Mouse (Mus musculus): ENCODE data around the gene Pim1. TPM values are rescaled to one million over a fixed set of nuclear protein-coding genes. Genes with fewer than 3 reads are reported as not detected.
A peak's percentile ranks its signal among the peaks of the same experiment; 100 is the strongest.

The Pim1 gene
- polyA plus RNA-seq, 1 experiment from 2014 or later, result 21.4 TPM

DNA sequence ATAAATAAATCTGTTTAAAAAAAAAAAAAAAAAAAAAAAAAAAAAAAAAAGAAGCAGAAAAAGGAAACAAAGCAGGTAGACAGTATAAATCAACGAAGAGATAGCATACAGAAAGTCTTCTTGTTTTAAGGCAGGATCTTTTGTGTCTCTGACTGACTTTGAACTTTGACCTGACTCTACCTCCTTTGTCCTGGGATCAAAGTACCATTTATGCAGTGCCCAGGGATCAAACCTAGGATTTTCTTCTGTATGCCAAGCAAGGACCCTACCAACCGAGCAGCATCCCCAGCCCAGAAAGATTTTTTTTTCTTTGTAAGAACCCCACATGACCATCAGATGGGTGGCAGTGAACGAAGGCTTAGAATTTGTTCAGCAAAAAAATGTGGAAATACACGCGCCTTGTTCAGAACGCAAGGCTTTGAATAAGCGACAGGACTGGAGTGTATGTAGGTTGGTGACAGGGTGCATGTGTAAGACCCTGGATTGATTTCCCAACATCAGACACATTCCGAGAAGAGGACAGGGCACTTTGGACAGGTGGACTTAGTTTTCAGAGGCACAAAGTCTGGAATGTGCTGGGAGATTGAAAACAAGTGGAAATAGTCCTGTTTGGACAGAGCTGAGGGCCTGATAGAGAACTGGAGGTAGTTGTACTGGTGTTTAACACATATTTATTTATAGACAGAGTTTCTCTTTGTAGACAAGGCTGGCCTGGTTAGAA lies 2.1 kb upstream of the Pim1 start:
- Histone ChIP-seq H3K27ac (peak overlapping the region; percentile 97; the same call in 1 of the 2 replicates), H3K9me3 (no peaks in the 10 kb centered on the region), H3K4me1 (replicated peaks) (peaks cover 16% of the 10 kb centered on the region), H3K36me3 (no peaks in the 10 kb centered on the region), H3K4me2 (peak overlapping the region; percentile 79), H3K27me3 (no peaks in the 10 kb centered on the region), H3K9ac (replicated peaks) (no peak overlapping the region), H3K4me3 (replicated peaks) (peak overlapping the region; percentile 95; the same call in 1 of the 2 replicates)
- WGBS, result 77% methylated on average over 8 of the region's 8 CpGs
- no peak for ATAC-seq (ENCODE audit: insufficient number of reproducible peaks, insufficient read depth, low FRiP score, low TSS enrichment, low read depth)

- H3K9ac ChIP-seq (replicated peaks), result peak overlapping the region; percentile 75
- no peaks in the 10 kb centered on the region for H3K9me3 ChIP-seq
- H3K4me2 ChIP-seq, result peak overlapping the region; percentile 79
- H3K4me1 ChIP-seq (replicated peaks), result peaks cover 16% of the 10 kb centered on the region
- ATAC-seq (ENCODE audit: insufficient number of reproducible peaks, insufficient read depth, low FRiP score, low TSS enrichment, low read depth), result no peak
- H3K4me3 ChIP-seq (replicated peaks), result peak overlapping the region; percentile 95
- peak overlapping the region; percentile 97 for H3K27ac ChIP-seq
- H3K27me3 ChIP-seq, result no peaks in the 10 kb centered on the region
- H3K36me3 ChIP-seq, result peaks cover 8% of the 10 kb centered on the region; the same call in 1 of the 2 replicates
- WGBS, result 4% methylated on average over 30 of the region's 30 CpGs
Observed at GRCm38 (mm10) chr17:29488978-29489970, 1.3 kb upstream of the Pim1 start.

DNA sequence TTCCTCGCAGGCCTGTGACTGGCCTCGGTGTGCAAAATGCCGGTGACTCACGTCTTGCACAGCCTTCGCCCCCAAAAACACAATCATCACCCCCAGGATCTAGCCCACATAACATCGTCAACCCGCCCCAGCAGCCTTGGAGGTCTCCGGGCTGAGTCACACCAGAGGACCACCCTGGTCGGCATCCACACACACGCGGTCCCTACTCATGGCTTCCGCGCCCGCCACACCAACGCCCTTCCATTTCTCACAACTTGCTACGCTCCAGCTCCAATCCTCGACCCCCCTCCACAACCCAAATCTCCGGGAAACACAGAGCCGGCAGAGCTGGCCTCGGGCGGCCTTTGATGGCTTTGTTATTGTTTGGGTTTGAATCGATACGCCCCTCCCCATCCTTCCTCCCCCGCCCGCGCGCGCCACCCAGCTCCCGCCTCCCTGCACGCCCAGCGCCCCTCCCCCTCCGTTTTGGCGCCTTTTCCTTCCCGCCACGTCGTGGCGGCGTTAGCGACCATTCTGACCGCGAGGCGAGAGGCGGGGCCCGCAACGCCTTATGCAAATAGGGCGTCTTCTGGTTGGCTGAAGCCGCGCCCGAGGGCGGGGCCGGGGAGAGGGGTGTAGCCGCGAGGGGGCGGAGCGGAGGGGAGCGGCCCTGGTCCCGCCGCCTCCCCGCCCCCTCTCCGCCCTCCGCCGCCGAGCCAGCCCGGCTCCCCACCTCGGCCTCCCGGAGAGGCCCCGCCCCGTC lies 411 bp upstream of the Pim1 start:
- WGBS, result under 1% methylated on average over 57 of the region's 68 CpGs
- no peaks in the 10 kb centered on the region for H3K9me3 ChIP-seq
- peaks cover 16% of the 10 kb centered on the region for H3K36me3 ChIP-seq
- H3K4me1 ChIP-seq (replicated peaks), result peaks cover 19% of the 10 kb centered on the region
- H3K4me2 ChIP-seq, result peak overlapping the region; percentile 79
- peak; percentile 81 for ATAC-seq (ENCODE audit: insufficient number of reproducible peaks, insufficient read depth, low FRiP score, low TSS enrichment, low read depth)
- H3K27me3 ChIP-seq, result no peaks in the 10 kb centered on the region
- peak overlapping the region; percentile 75 for H3K9ac ChIP-seq (replicated peaks)
- H3K27ac ChIP-seq, result peak overlapping the region; percentile 97
- H3K4me3 ChIP-seq (replicated peaks), result peak overlapping the region; percentile 95

DNA sequence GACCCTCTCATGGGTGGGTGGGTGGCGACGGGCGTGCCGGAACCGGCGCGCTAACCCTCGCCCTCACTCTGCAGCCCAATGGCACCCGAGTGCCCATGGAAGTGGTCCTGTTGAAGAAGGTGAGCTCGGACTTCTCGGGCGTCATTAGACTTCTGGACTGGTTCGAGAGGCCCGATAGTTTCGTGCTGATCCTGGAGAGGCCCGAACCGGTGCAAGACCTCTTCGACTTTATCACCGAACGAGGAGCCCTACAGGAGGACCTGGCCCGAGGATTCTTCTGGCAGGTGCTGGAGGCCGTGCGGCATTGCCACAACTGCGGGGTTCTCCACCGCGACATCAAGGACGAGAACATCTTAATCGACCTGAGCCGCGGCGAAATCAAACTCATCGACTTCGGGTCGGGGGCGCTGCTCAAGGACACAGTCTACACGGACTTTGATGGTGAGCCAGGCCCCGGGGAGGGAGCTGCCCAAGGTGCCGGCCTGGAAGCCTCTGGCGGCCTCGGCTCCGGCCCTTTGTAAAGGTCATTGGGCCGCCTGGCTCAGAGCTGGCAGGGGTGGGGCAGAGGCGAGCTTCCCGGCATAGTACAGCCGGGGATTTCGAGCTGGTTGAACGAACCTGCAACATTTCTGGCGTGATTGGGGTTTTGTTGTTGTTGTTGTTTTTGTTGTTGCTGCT lies 1.2 kb downstream of the Pim1 start:
- Histone ChIP-seq H3K9me3 (no peaks in the 10 kb centered on the region), H3K36me3 (peaks cover 23% of the 10 kb centered on the region), H3K4me1 (replicated peaks) (peaks cover 19% of the 10 kb centered on the region), H3K4me3 (replicated peaks) (peak overlapping the region; percentile 95), H3K27me3 (no peaks in the 10 kb centered on the region), H3K27ac (peak overlapping the region; percentile 96), H3K9ac (replicated peaks) (peak overlapping the region; percentile 96), H3K4me2 (peak overlapping the region; percentile 79)
- under 1% methylated on average over 48 of the region's 48 CpGs for WGBS
- ATAC-seq (ENCODE audit: insufficient number of reproducible peaks, insufficient read depth, low FRiP score, low TSS enrichment, low read depth), result no peak

GRCm38 (mm10) chr17:29492269-29493191 lies 2.0 kb downstream of the Pim1 start:
- no peak for ATAC-seq (ENCODE audit: insufficient number of reproducible peaks, insufficient read depth, low FRiP score, low TSS enrichment, low read depth)
- Histone ChIP-seq H3K27ac (peak overlapping the region; percentile 96), H3K27me3 (no peaks in the 10 kb centered on the region), H3K4me3 (replicated peaks) (peak overlapping the region; percentile 95), H3K36me3 (peaks cover 23% of the 10 kb centered on the region), H3K9ac (replicated peaks) (peak overlapping the region; percentile 96), H3K4me1 (replicated peaks) (peaks cover 19% of the 10 kb centered on the region), H3K4me2 (peak overlapping the region; percentile 79), H3K9me3 (no peaks in the 10 kb centered on the region)
- WGBS, result 2% methylated on average over 22 of the region's 22 CpGs

DNA sequence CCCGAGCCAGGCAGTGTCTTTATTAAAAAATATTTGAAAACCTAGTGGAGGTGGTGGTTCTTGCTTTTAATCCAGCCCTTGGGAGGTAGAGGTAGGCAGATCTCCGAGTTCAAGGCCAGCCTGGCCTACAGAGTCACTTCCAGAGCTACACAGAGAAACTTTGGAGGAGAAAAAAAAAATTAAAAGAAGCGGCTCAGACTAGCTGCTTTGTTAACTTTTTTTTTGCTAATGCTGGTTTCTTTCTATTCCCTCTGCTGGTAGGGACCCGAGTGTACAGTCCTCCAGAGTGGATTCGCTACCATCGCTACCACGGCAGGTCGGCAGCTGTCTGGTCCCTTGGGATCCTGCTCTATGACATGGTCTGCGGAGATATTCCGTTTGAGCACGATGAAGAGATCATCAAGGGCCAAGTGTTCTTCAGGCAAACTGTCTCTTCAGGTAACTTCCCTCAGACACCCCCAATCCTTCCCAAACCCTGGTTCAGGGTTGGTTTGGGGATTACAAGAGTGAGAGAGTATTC lies 3.0 kb downstream of the Pim1 start:
- WGBS, result 79% methylated on average over 11 of the region's 11 CpGs
- H3K9me3 ChIP-seq, result no peaks in the 10 kb centered on the region
- H3K4me2 ChIP-seq, result peak overlapping the region; percentile 79
- no peak overlapping the region for H3K27ac ChIP-seq
- no peak for ATAC-seq (ENCODE audit: insufficient number of reproducible peaks, insufficient read depth, low FRiP score, low TSS enrichment, low read depth)
- H3K9ac ChIP-seq (replicated peaks), result no peak overlapping the region
- peaks cover 23% of the 10 kb centered on the region for H3K36me3 ChIP-seq
- H3K4me1 ChIP-seq (replicated peaks), result peaks cover 18% of the 10 kb centered on the region
- no peak overlapping the region for H3K4me3 ChIP-seq (replicated peaks)
- no peaks in the 10 kb centered on the region for H3K27me3 ChIP-seq

DNA sequence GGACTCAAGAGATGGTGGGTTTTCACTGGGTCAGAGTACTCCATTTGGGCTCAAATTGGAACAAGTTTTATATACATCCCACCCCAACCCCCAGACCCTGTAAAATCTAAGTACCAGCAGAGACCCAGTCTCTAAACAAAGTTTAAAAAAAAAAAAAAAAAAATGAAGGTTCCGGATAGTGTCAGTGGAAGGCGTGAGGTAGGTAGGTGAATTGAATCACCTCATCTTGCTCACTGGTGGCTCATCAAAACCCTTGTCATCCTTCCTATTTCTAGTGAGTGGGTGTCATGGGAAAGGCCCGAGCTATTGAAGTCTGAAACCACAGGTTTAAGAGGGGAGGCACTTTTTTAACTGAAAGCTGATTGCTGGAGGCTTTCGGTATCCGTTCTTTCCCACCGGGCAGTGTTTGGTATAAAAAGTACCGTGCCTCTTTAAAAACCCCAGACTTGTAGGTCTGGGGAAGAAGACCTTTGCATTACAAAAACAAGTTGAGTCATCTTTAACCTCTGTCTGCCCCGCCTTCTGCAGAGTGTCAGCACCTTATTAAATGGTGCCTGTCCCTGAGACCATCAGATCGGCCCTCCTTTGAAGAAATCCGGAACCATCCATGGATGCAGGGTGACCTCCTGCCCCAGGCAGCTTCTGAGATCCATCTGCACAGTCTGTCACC lies 3.6 kb downstream of the Pim1 start:
- no peak overlapping the region for H3K4me3 ChIP-seq (replicated peaks)
- 68% methylated on average over 10 of the region's 10 CpGs for WGBS
- H3K27ac ChIP-seq, result no peak overlapping the region
- peaks cover 23% of the 10 kb centered on the region for H3K36me3 ChIP-seq
- no peak overlapping the region for H3K9ac ChIP-seq (replicated peaks)
- no peaks in the 10 kb centered on the region for H3K27me3 ChIP-seq
- no peaks in the 10 kb centered on the region for H3K9me3 ChIP-seq
- H3K4me1 ChIP-seq (replicated peaks), result peaks cover 11% of the 10 kb centered on the region
- 0 out of 2 replicates have a peak overlapping the region, but pooled peaks have one; percentile 10 for H3K4me2 ChIP-seq
- no peak for ATAC-seq (ENCODE audit: insufficient number of reproducible peaks, insufficient read depth, low FRiP score, low TSS enrichment, low read depth)

- 0 out of 2 replicates have a peak overlapping the region, but pooled peaks have one; percentile 10 for H3K4me2 ChIP-seq
- no peak overlapping the region for H3K9ac ChIP-seq (replicated peaks)
- H3K4me1 ChIP-seq (replicated peaks), result peaks cover 9% of the 10 kb centered on the region
- no peaks in the 10 kb centered on the region for H3K9me3 ChIP-seq
- H3K27me3 ChIP-seq, result no peaks in the 10 kb centered on the region
- no peak for ATAC-seq (ENCODE audit: insufficient number of reproducible peaks, insufficient read depth, low FRiP score, low TSS enrichment, low read depth)
- no peak overlapping the region for H3K4me3 ChIP-seq (replicated peaks)
- peaks cover 23% of the 10 kb centered on the region for H3K36me3 ChIP-seq
- WGBS, result 62% methylated on average over 7 of the region's 8 CpGs
- no peak overlapping the region for H3K27ac ChIP-seq
Observed at GRCm38 (mm10) chr17:29494732-29495076, 4.2 kb downstream of the Pim1 start.

Measured in limb, embryonic 12.5 days (tissue).